Mouse (Mus musculus) heart, postnatal 0 days (tissue): ENCODE measurements at regions not wholly inside any gene's neighbourhood (a gene's known extent, or its start where the extent isn't known, plus 50 kb on each side); places are given as distances from the start of the nearest gene placed in this dataset.

ENCODE experiments used
- ATAC-seq: fragments of 200-750 bp; cut with Nextera tagmentation; 2 replicates; pipeline ENCODE4 v1.8.0; 2017; ENCODE audit warnings: low read depth, moderate number of reproducible peaks, moderate library complexity; ENCODE audit not compliant: insufficient read depth
- DNase-seq: peaks from one replicate; pipeline ENCODE4 v3.0.0-alpha.2; 2016; ENCODE audit warnings: low spot score
- H3K27ac ChIP-seq: fragments of 300-500 bp; sonication (generic); 2 replicates; pipeline ENCODE4 v1.5.1; 2014; ENCODE audit warnings: low read depth, mild to moderate bottlenecking
- H3K27me3 ChIP-seq: fragments of 300-500 bp; sonication (generic); 2 replicates; pipeline ENCODE4 v1.6.1; 2014; ENCODE audit warnings: low read length, mixed read lengths; ENCODE audit not compliant: control insufficient read depth, insufficient read depth
- H3K36me3 ChIP-seq: fragments of 300-500 bp; sonication (generic); replicated peaks from 2 replicates; pipeline ENCODE4 v1.6.1; 2014; ENCODE audit warnings: low read length, mixed read lengths; ENCODE audit not compliant: control insufficient read depth, insufficient read depth
- H3K4me1 ChIP-seq: fragments of 300-500 bp; sonication (generic); 2 replicates; pipeline ENCODE4 v1.6.1; 2014; ENCODE audit warnings: antibody characterized with exemption; ENCODE audit not compliant: control insufficient read depth, insufficient read depth
- H3K4me2 ChIP-seq: fragments of 300-500 bp; sonication (generic); 2 replicates; pipeline ENCODE4 v1.6.1; 2014; ENCODE audit warnings: low read depth, mild to moderate bottlenecking, low read length, moderate library complexity
- H3K4me3 ChIP-seq: fragments of 300-500 bp; sonication (generic); 2 replicates; pipeline ENCODE4 v1.5.1; 2014; ENCODE audit warnings: low read depth, low read length
- H3K9ac ChIP-seq: fragments of 300-500 bp; sonication (generic); replicated peaks from 2 replicates; pipeline ENCODE4 v1.6.1; 2014; ENCODE audit warnings: low read depth, low read length, mixed read lengths
- H3K9me3 ChIP-seq: fragments of 300-500 bp; sonication (generic); replicated peaks from 2 replicates; pipeline ENCODE4 v1.6.1; 2016; ENCODE audit warnings: low read length; ENCODE audit not compliant: control insufficient read depth
- CTCF ChIP-seq: IDR thresholded peaks from 2 replicates; pipeline ENCODE4 v1.5.1; 2016; ENCODE audit warnings: antibody characterized with exemption, control low read depth, low read depth
- EP300 ChIP-seq: IDR thresholded peaks from 2 replicates; pipeline ENCODE4 v1.6.1; 2016; ENCODE audit warnings: antibody characterized with exemption, low read depth
- WGBS: fragments of 180-500 bp; shearing (Covaris S2); extraction: QIAGEN DNeasy Blood & Tissue Kit; methylation state at CpG from one replicate; pipeline ENCODE4 v1.1.7; 2014; 5-methylcytosine and 5-hydroxymethylcytosine counted together

DNA sequence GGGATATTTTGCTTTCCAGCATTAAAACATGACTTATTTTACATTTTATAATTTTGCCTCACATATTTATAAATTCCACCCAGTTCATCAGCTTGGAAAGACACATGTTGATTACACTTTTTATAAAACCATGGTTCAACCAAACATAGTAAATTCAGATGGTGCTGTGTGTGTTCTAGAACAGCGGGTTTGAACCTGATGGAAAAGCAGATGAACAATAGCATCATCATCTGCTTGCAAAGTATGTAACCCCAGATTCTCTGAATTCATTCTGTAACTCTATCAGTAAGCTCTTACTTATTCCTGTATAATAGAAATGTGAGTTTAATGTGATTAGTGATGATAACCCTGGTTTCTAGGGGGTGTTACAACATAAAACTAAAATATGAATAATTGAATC is 517.4 kb downstream of the Ptprc start:
- Histone ChIP-seq H3K4me1 (peaks cover 21% of the 10 kb centered on the region), H3K36me3 (no peaks in the 10 kb centered on the region), H3K27me3 (no peaks in the 10 kb centered on the region), H3K4me2 (no peak overlapping the region), H3K4me3 (no peak overlapping the region), H3K27ac (no peak overlapping the region), H3K9ac (no peak overlapping the region), H3K9me3 (no peaks in the 10 kb centered on the region)
- WGBS = 93% methylated on average over 1 of the region's 1 CpGs
- TF ChIP-seq EP300 (no peak), CTCF (no peak)
- DNase-seq (no peak), ATAC-seq (no peak)

DNA sequence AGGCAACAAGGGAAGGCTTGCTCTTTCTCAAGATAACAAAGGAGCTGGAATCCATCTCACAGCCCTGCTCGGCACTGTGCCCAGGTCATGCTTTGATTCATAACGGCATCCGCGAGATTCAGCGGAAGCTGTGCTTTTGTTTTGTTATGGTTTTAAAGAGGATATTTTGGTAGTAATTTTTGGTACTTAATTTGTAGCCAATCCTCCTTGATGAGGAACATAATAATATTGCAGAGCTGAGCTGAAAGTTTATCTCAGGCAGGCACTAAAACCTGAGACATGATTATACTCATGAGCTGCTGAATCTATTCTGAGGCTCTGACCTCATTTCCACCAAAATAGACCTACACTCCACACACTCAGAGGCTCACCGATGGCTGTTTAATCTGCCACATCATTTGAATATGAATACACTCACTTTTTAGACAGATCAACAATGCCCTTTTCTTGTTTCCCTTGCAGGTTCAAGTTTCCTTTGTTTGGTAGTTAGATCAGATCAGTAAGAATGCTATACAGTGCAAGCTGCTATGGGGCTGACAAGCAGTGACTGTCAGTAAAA is 518.5 kb downstream of the Ptprc start:
- no peaks in the 10 kb centered on the region for H3K9me3 ChIP-seq
- WGBS = 3% methylated on average over 6 of the region's 6 CpGs
- H3K27ac ChIP-seq = peak overlapping the region; percentile 90
- peak overlapping the region; percentile 26; the same call in 1 of the 2 replicates for H3K9ac ChIP-seq
- no peaks in the 10 kb centered on the region for H3K27me3 ChIP-seq
- H3K4me1 ChIP-seq = peaks cover 23% of the 10 kb centered on the region
- peak; percentile 81; the same call in 1 of the 2 replicates for TF ChIP-seq EP300
- no peak for TF ChIP-seq CTCF
- ATAC-seq (peak; percentile 95), DNase-seq (peak; percentile 86)
- peak overlapping the region; percentile 37 for H3K4me3 ChIP-seq
- peak overlapping the region; percentile 54 for H3K4me2 ChIP-seq
- H3K36me3 ChIP-seq = no peaks in the 10 kb centered on the region

DNA sequence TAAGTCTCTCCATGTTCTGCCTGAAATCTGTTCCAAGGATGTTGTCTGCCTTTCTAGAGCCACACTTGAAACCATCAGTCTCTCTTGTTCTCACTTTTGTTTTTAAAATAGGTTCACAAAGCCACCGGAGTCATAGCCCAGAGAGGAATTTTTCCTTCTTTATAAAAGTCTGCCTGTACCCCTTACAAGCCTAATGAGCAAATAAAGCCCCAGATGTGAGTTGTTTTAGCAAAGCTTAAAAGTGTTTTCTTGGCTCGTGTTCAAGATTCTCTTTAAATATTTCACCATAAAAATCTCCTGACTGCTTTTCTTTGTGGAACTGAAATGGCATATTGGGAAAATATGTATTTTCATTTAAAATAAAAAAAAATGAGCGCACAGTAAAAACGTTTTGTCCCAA is 521.3 kb downstream of the Ptprc start:
- DNase-seq (no peak), ATAC-seq (no peak)
- 41% methylated on average over 4 of the region's 4 CpGs for WGBS
- TF ChIP-seq EP300 = no peak
- no peak for TF ChIP-seq CTCF
- no peaks in the 10 kb centered on the region for H3K36me3 ChIP-seq
- peaks cover 33% of the 10 kb centered on the region for H3K4me1 ChIP-seq
- H3K4me2 ChIP-seq = no peak overlapping the region
- no peak overlapping the region for H3K27ac ChIP-seq
- no peaks in the 10 kb centered on the region for H3K9me3 ChIP-seq
- no peak overlapping the region for H3K4me3 ChIP-seq
- no peak overlapping the region for H3K9ac ChIP-seq
- no peaks in the 10 kb centered on the region for H3K27me3 ChIP-seq

DNA sequence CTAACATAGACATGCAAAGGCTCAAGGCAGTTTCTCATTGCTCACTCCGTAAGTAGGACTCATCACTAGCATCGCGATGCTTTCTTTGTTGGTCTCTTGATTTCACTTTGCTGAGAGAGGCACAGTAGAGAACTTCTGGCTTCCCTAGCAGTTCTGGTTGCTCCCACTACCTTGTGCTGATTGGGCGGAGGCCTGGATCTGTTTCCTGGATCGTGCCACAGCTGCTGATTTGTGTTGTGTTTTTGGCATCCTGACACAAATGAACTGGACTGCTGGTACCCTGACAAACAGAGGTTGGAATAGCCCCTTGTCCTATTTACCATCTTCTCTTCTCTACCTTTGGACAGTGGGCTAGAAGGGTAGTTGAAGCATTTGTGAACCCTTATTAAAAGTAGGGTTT is 522.0 kb downstream of the Ptprc start:
- no peaks in the 10 kb centered on the region for H3K27me3 ChIP-seq
- no peak for TF ChIP-seq CTCF
- TF ChIP-seq EP300 = no peak
- ATAC-seq (no peak), DNase-seq (no peak)
- H3K9me3 ChIP-seq = no peaks in the 10 kb centered on the region
- H3K4me3 ChIP-seq = no peak overlapping the region
- peaks cover 33% of the 10 kb centered on the region for H3K4me1 ChIP-seq
- H3K36me3 ChIP-seq = no peaks in the 10 kb centered on the region
- H3K9ac ChIP-seq = no peak overlapping the region
- 64% methylated on average over 5 of the region's 5 CpGs for whole genome bisulfite sequencing
- no peak overlapping the region for H3K4me2 ChIP-seq
- 0 out of 2 replicates have a peak overlapping the region, but pooled peaks have one; percentile 18 for H3K27ac ChIP-seq

DNA sequence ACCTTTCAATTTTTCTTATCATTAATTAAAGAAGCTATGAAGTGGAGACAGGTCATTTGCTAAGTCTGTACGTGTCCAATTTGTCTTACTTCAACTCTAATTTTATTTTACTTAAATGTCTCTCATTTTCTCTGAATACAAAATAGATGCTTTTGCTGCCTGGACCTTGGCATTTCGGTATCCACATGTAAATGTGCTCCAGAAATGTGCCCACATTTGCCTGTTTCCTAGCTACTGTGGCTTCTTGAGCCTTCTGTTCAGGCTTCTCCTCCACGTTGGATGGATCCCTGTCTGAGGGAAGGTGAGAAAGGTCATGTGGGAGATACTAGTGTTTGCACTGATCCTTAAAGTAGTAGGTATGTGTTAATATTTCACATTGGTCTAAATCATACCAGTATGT is 524.9 kb downstream of the Ptprc start:
- ATAC-seq = no peak
- no peak for TF ChIP-seq CTCF
- no peak for TF ChIP-seq EP300
- no peaks in the 10 kb centered on the region for H3K9me3 ChIP-seq
- H3K4me3 ChIP-seq = no peak overlapping the region
- no peak overlapping the region for H3K9ac ChIP-seq
- H3K36me3 ChIP-seq = no peaks in the 10 kb centered on the region
- H3K4me1 ChIP-seq = peaks cover 19% of the 10 kb centered on the region
- no peak overlapping the region for H3K4me2 ChIP-seq
- DNase-seq = no peak
- WGBS = 61% methylated on average over 3 of the region's 3 CpGs
- no peaks in the 10 kb centered on the region for H3K27me3 ChIP-seq
- 0 out of 2 replicates have a peak overlapping the region, but pooled peaks have one; percentile 20 for H3K27ac ChIP-seq

DNA sequence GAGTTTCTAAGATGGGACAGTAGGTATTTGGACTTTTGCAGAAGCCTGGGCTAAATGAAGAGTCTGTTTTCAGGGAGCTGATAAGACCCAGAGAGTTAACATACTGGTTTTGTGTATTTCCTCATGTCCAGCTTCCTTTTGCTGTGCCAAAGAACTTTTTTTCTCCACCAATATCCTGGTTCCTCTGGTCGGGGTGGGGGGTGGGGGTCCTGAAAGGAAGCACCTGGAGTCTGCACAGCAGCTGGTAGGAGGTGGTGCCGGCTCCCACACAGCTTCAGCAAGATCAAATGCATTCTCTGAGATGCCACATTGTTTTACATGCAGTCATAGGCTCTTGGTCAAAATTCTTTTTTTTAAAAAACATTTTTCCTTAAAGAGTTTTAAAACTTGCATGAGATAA is 525.4 kb downstream of the Ptprc start:
- H3K9ac ChIP-seq = no peak overlapping the region
- H3K9me3 ChIP-seq = no peaks in the 10 kb centered on the region
- no peaks in the 10 kb centered on the region for H3K36me3 ChIP-seq
- peaks cover 21% of the 10 kb centered on the region for H3K4me1 ChIP-seq
- WGBS = 27% methylated on average over 2 of the region's 2 CpGs
- no peaks in the 10 kb centered on the region for H3K27me3 ChIP-seq
- ATAC-seq (peak; percentile 53), DNase-seq (no peak)
- H3K4me3 ChIP-seq = no peak overlapping the region
- peak; percentile 63; the same call in 1 of the 2 replicates for TF ChIP-seq EP300
- TF ChIP-seq CTCF = no peak
- no peak overlapping the region for H3K4me2 ChIP-seq
- H3K27ac ChIP-seq = peak overlapping the region; percentile 69
